Mouse (Mus musculus): ENCODE results near the gene Zfp719. TPM values are rescaled to one million over a fixed set of nuclear protein-coding genes. Genes with fewer than 3 reads are reported as not detected.

The Zfp719 gene
- polyA plus RNA-seq, 1 experiment from 2014 or later: 2.2 TPM

GRCm38 (mm10) chr7:43584790-43585189 lies 5.4 kb downstream of the Zfp719 start:
- no peak overlapping the region for H3K4me2 ChIP-seq (ENCODE audit: low read depth, low read length)
- no peak overlapping the region for H3K9ac ChIP-seq (ENCODE audit: low read depth, low read length)
- H3K27me3 ChIP-seq (ENCODE audit: control insufficient read depth, insufficient read depth, low read depth, low read length): no peaks in the 10 kb centered on the region
- H3K9me3 ChIP-seq (replicated peaks; ENCODE audit: control insufficient read depth, low read length): no peaks in the 10 kb centered on the region
- H3K4me1 ChIP-seq (ENCODE audit: control insufficient read depth, low read depth, low read length): peaks cover 7% of the 10 kb centered on the region
- no peak overlapping the region for H3K4me3 ChIP-seq (ENCODE audit: low read depth, low read length)
- no peak overlapping the region for H3K27ac ChIP-seq (ENCODE audit: low read length)
- WGBS (ENCODE audit: insufficient replicate concordance): 77% methylated on average over 5 of the region's 5 CpGs
- H3K36me3 ChIP-seq (ENCODE audit: control insufficient read depth, insufficient read depth): peaks cover 15% of the 10 kb centered on the region
- no peak for ATAC-seq (ENCODE audit: low read depth)

- no peak overlapping the region for H3K4me3 ChIP-seq (ENCODE audit: low read depth, low read length)
- H3K4me1 ChIP-seq (ENCODE audit: control insufficient read depth, low read depth, low read length): no peaks in the 10 kb centered on the region
- no peaks in the 10 kb centered on the region for H3K27me3 ChIP-seq (ENCODE audit: control insufficient read depth, insufficient read depth, low read depth, low read length)
- H3K9me3 ChIP-seq (replicated peaks; ENCODE audit: control insufficient read depth, low read length): no peaks in the 10 kb centered on the region
- ATAC-seq (ENCODE audit: low read depth): no peak
- H3K9ac ChIP-seq (ENCODE audit: low read depth, low read length): no peak overlapping the region
- no peak overlapping the region for H3K4me2 ChIP-seq (ENCODE audit: low read depth, low read length)
- WGBS (ENCODE audit: insufficient replicate concordance): 32% methylated on average over 5 of the region's 5 CpGs
- no peak overlapping the region for H3K27ac ChIP-seq (ENCODE audit: low read length)
- H3K36me3 ChIP-seq (ENCODE audit: control insufficient read depth, insufficient read depth): no peaks in the 10 kb centered on the region
Observed at GRCm38 (mm10) chr7:43601884-43602283, 22.5 kb downstream of the Zfp719 start.

GRCm38 (mm10) chr7:43606896-43607742 lies 27.7 kb downstream of the Zfp719 start, which contains the start of gene Zfp819:
Gene Zfp819, plus strand, starts transcription at chr7:43607169.
- Histone ChIP-seq H3K4me2 (ENCODE audit: low read depth, low read length) (peak within 1 kb of the TSS; percentile 62), H3K4me3 (ENCODE audit: low read depth, low read length) (peak within 1 kb of the TSS; percentile 33), H3K4me1 (ENCODE audit: control insufficient read depth, low read depth, low read length) (peaks cover 5% of the 10 kb centered on the region), H3K9me3 (replicated peaks; ENCODE audit: control insufficient read depth, low read length) (no peaks in the 10 kb centered on the region), H3K9ac (ENCODE audit: low read depth, low read length) (no peak within 1 kb of the TSS), H3K27ac (ENCODE audit: low read length) (no peak within 1 kb of the TSS), H3K27me3 (ENCODE audit: control insufficient read depth, insufficient read depth, low read depth, low read length) (no peaks in the 10 kb centered on the region), H3K36me3 (ENCODE audit: control insufficient read depth, insufficient read depth) (no peaks in the 10 kb centered on the region)
- ATAC-seq (ENCODE audit: low read depth): peak; percentile 62
- WGBS (ENCODE audit: insufficient replicate concordance): 14% methylated on average over 41 of the region's 41 CpGs

GRCm38 (mm10) chr7:43607743-43608287 lies 28.4 kb downstream of the Zfp719 start:
- Histone ChIP-seq H3K27me3 (ENCODE audit: control insufficient read depth, insufficient read depth, low read depth, low read length) (no peaks in the 10 kb centered on the region), H3K27ac (ENCODE audit: low read length) (no peak overlapping the region), H3K9me3 (replicated peaks; ENCODE audit: control insufficient read depth, low read length) (no peaks in the 10 kb centered on the region), H3K36me3 (ENCODE audit: control insufficient read depth, insufficient read depth) (no peaks in the 10 kb centered on the region), H3K9ac (ENCODE audit: low read depth, low read length) (no peak overlapping the region), H3K4me1 (ENCODE audit: control insufficient read depth, low read depth, low read length) (peaks cover 5% of the 10 kb centered on the region), H3K4me2 (ENCODE audit: low read depth, low read length) (no peak overlapping the region), H3K4me3 (ENCODE audit: low read depth, low read length) (no peak overlapping the region)
- ATAC-seq (ENCODE audit: low read depth): no peak
- 39% methylated on average over 5 of the region's 5 CpGs for WGBS (ENCODE audit: insufficient replicate concordance)

- H3K36me3 ChIP-seq (ENCODE audit: control insufficient read depth, insufficient read depth): no peaks in the 10 kb centered on the region
- no peaks in the 10 kb centered on the region for H3K9me3 ChIP-seq (replicated peaks; ENCODE audit: control insufficient read depth, low read length)
- no peak overlapping the region for H3K9ac ChIP-seq (ENCODE audit: low read depth, low read length)
- no peaks in the 10 kb centered on the region for H3K27me3 ChIP-seq (ENCODE audit: control insufficient read depth, insufficient read depth, low read depth, low read length)
- no peak overlapping the region for H3K27ac ChIP-seq (ENCODE audit: low read length)
- 54% methylated on average over 7 of the region's 7 CpGs for WGBS (ENCODE audit: insufficient replicate concordance)
- no peak overlapping the region for H3K4me3 ChIP-seq (ENCODE audit: low read depth, low read length)
- no peak overlapping the region for H3K4me2 ChIP-seq (ENCODE audit: low read depth, low read length)
- H3K4me1 ChIP-seq (ENCODE audit: control insufficient read depth, low read depth, low read length): peaks cover 5% of the 10 kb centered on the region
- ATAC-seq (ENCODE audit: low read depth): no peak
Observed at GRCm38 (mm10) chr7:43608316-43608824, 29.0 kb downstream of the Zfp719 start.

- Histone ChIP-seq H3K36me3 (ENCODE audit: control insufficient read depth, insufficient read depth) (no peaks in the 10 kb centered on the region), H3K27me3 (ENCODE audit: control insufficient read depth, insufficient read depth, low read depth, low read length) (no peaks in the 10 kb centered on the region), H3K9me3 (replicated peaks; ENCODE audit: control insufficient read depth, low read length) (no peaks in the 10 kb centered on the region), H3K4me3 (ENCODE audit: low read depth, low read length) (no peak overlapping the region), H3K4me1 (ENCODE audit: control insufficient read depth, low read depth, low read length) (no peaks in the 10 kb centered on the region), H3K9ac (ENCODE audit: low read depth, low read length) (no peak overlapping the region), H3K27ac (ENCODE audit: low read length) (no peak overlapping the region), H3K4me2 (ENCODE audit: low read depth, low read length) (no peak overlapping the region)
- WGBS (ENCODE audit: insufficient replicate concordance): 66% methylated on average over 14 of the region's 14 CpGs
- ATAC-seq (ENCODE audit: low read depth): no peak
Observed at GRCm38 (mm10) chr7:43613816-43614551, 34.6 kb downstream of the Zfp719 start.

GRCm38 (mm10) chr7:43622927-43623326 lies 43.5 kb downstream of the Zfp719 start:
- H3K9ac ChIP-seq (ENCODE audit: low read depth, low read length): no peak overlapping the region
- H3K36me3 ChIP-seq (ENCODE audit: control insufficient read depth, insufficient read depth): no peaks in the 10 kb centered on the region
- H3K9me3 ChIP-seq (replicated peaks; ENCODE audit: control insufficient read depth, low read length): no peaks in the 10 kb centered on the region
- no peaks in the 10 kb centered on the region for H3K27me3 ChIP-seq (ENCODE audit: control insufficient read depth, insufficient read depth, low read depth, low read length)
- no peak overlapping the region for H3K4me3 ChIP-seq (ENCODE audit: low read depth, low read length)
- H3K4me2 ChIP-seq (ENCODE audit: low read depth, low read length): no peak overlapping the region
- no peak overlapping the region for H3K27ac ChIP-seq (ENCODE audit: low read length)
- ATAC-seq (ENCODE audit: low read depth): no peak
- no peaks in the 10 kb centered on the region for H3K4me1 ChIP-seq (ENCODE audit: control insufficient read depth, low read depth, low read length)
- WGBS (ENCODE audit: insufficient replicate concordance): 51% methylated on average over 7 of the region's 7 CpGs

- H3K27ac ChIP-seq (ENCODE audit: low read length): no peak overlapping the region
- whole genome bisulfite sequencing (ENCODE audit: insufficient replicate concordance): 26% methylated on average over 10 of the region's 10 CpGs
Observed at GRCm38 (mm10) chr7:43623819-43624218, 44.4 kb downstream of the Zfp719 start.

More at GRCm38 (mm10) chr7:43623819-43624218, 44.4 kb downstream of the Zfp719 start:
- Histone ChIP-seq H3K27me3 (ENCODE audit: control insufficient read depth, insufficient read depth, low read depth, low read length) (no peaks in the 10 kb centered on the region), H3K9ac (ENCODE audit: low read depth, low read length) (no peak overlapping the region), H3K36me3 (ENCODE audit: control insufficient read depth, insufficient read depth) (no peaks in the 10 kb centered on the region), H3K4me2 (ENCODE audit: low read depth, low read length) (no peak overlapping the region), H3K9me3 (replicated peaks; ENCODE audit: control insufficient read depth, low read length) (no peaks in the 10 kb centered on the region), H3K4me1 (ENCODE audit: control insufficient read depth, low read depth, low read length) (no peaks in the 10 kb centered on the region), H3K4me3 (ENCODE audit: low read depth, low read length) (no peak overlapping the region)
- no peak for ATAC-seq (ENCODE audit: low read depth)
